Mouse (Mus musculus) lung, postnatal 0 days (tissue): ENCODE results near the gene St8sia2.

Experiments
- CTCF ChIP-seq: IDR thresholded peaks from 2 replicates; pipeline ENCODE4 v1.5.1; 2016; ENCODE audit warnings: antibody characterized with exemption, mild to moderate bottlenecking
- EP300 ChIP-seq: IDR thresholded peaks from 2 replicates; pipeline ENCODE4 v1.6.1; 2016; ENCODE audit warnings: antibody characterized with exemption, mild to moderate bottlenecking, control low read depth

- TF ChIP-seq CTCF (no peak), EP300 (no peak)
Observed at GRCm38 (mm10) chr7:74006364-74006763, 7.1 kb downstream of the St8sia2 start.
